Comparison of ENCODE assay signal across 14 mouse cellular contexts in the genomic region with DNA sequence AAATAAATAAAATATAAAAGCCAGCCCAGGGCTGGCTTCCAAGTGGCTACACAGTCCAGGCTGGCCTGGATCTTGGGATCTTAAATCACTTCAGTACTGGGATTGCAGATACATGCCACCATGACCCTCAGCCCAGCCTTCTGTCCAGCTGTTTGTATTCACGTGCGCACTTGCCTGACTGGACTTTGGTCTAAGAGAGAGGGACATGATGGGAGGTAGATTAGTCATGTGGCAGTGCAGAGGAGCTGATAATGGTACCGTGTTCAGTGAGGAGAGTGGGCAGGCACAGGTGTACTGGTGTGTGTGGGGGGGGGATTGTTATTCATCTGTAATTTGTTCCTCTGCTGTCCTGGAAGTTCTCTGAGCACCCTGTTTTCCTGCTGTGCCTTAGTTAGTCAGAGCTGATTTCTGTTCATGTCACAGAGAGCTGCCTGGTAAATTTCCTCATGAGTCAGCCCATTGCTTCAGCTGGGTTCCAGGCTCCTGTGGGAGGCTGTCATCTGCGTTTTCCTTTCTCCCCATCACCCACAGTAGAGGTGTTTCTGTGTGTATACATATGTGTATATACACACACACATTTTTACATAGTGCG. TPM values are rescaled to one million over a fixed set of nuclear protein-coding genes. Genes with fewer than 3 reads are reported as not detected.
A peak's percentile ranks its signal among the peaks of the same experiment; 100 is the strongest.
DNase-seq lines count a peak whose midpoint lies in the region; TF ChIP-seq lines count a peak whose summit lies in the region.
"Had no signal": no experiment of that assay in that cellular context is flagged by ENCODE, and none has a peak within 500 bp of the region (broad histone marks: within the 10 kb centered on the region; RNA-seq: fewer than 3 reads in every experiment).

No protein-coding gene starts in this region.

- intact Hi-C loops in left cerebral cortex, postnatal 36 days (cut with DNase I) = no loop called here

- no peak for TF ChIP-seq CTCF in lung, adult 2 months (IDR thresholded peaks at IDR 0.05; ENCODE audit: insufficient read depth, low read length)

- H3K4me1 ChIP-seq in lung, adult 2 months (ENCODE audit: control insufficient read depth, insufficient read depth, low read length) = no peaks in the 10 kb centered on the region

- WGBS in lung, adult 2 months = 80% methylated on average over 5 of the region's 5 CpGs

- TF ChIP-seq POLR2A in lung, adult 2 months (IDR thresholded peaks at IDR 0.05; ENCODE audit: borderline replicate concordance, extremely low read depth, low read depth, low read length) = no peak

- peak; percentile 62 for DNase-seq in adrenal gland, adult 2 months
- DNase-seq in adrenal gland, adult 8-10 months = no peak
- peak; percentile 65 to 71 for DNase-seq in layer of hippocampus, adult 8-10 months (ENCODE audit: low spot score in 2 of 2)
- no peak for DNase-seq in layer of hippocampus, adult 11-12 months (ENCODE audit: low spot score)
- DNase-seq in adipocyte (ENCODE audit: low spot score) = peak; percentile 35
- DNase-seq in left cerebral cortex, postnatal 36 days (ENCODE audit: low spot score in 2 of 2) = peak; percentile 47 to 61
- no peak for DNase-seq in urinary bladder, postnatal 10 days (ENCODE audit: low spot score)
- no peak for DNase-seq in lung, adult 2 months
- DNase-seq: cerebellum, postnatal 14 days had no signal

- no peak overlapping the region for H3K4me3 ChIP-seq in lung, adult 2 months (replicated peaks; ENCODE audit: extremely low read depth, low read depth, low read length)

RNA-seq across cellular contexts. Expression of a gene that starts 6.1 kb away (rescaled TPM):
- total RNA-seq in adrenal gland, adult 2 months (2021) = 100 to 1,000 TPM in 1 of 2 experiments, 10 to 100 TPM in 1; 75.4 to 114 TPM
- 46.5 and 56.7 TPM in 2 replicates for polyA plus RNA-seq in adrenal gland, adult 2 months (2012; rRNA removed)
- total RNA-seq in adrenal gland, adult 8-10 months (2022) = 100 to 1,000 TPM; 104 to 120 (median 106) TPM
- 100 to 1,000 TPM; 309 to 341 (median 318) TPM for total RNA-seq in layer of hippocampus, adult 8-10 months (2022)
- total RNA-seq in left cerebral cortex, postnatal 36 days (2021) = 100 to 1,000 TPM; 315 to 338 TPM
- polyA plus RNA-seq in lung, adult 2 months (2012; rRNA removed) = 29.0 and 32.0 TPM in 2 replicates

RNA-seq across cellular contexts. Expression of a gene that starts 20.1 kb away (rescaled TPM):
- 1 to 10 TPM; 3.9 to 5.3 TPM for total RNA-seq in adrenal gland, adult 2 months (2021)
- polyA plus RNA-seq in adrenal gland, adult 2 months (2012; rRNA removed) = 1.3 and 2.1 TPM in 2 replicates
- 1 to 10 TPM; 2.7 to 9.5 (median 6.5) TPM for total RNA-seq in adrenal gland, adult 8-10 months (2022)
- 1 to 10 TPM in 2 of 4 experiments, under 1 TPM in 2; 0.77 to 3.0 (median 1.8) TPM for total RNA-seq in layer of hippocampus, adult 8-10 months (2022)
- under 1 TPM; 0.57 to 0.91 TPM for total RNA-seq in left cerebral cortex, postnatal 36 days (2021)
- 19.8 and 22.0 TPM in 2 replicates for polyA plus RNA-seq in lung, adult 2 months (2012; rRNA removed)
- total RNA-seq: monocyte, adult 5-6 weeks had no signal

RNA-seq across cellular contexts. Expression of a gene that starts 25.8 kb away (rescaled TPM):
- 10 to 100 TPM; 10.1 to 51.2 TPM for total RNA-seq in adrenal gland, adult 2 months (2021)
- polyA plus RNA-seq in adrenal gland, adult 2 months (2012; rRNA removed) = 5.3 and 7.0 TPM in 2 replicates
- total RNA-seq in adrenal gland, adult 8-10 months (2022) = 10 to 100 TPM in 2 of 4 experiments, 1 to 10 TPM in 2; 4.4 to 20.9 (median 9.9) TPM
- total RNA-seq in layer of hippocampus, adult 8-10 months (2022) = 100 to 1,000 TPM; 162 to 206 (median 186) TPM
- total RNA-seq in left cerebral cortex, postnatal 36 days (2021) = 100 to 1,000 TPM; 358 to 374 TPM
- polyA plus RNA-seq in lung, adult 2 months (2012; rRNA removed) = 0.03 TPM in 1 of 2 replicates, not detected in the other
- total RNA-seq: heart, adult 8-10 months; heart, postnatal 25 days; monocyte, adult 5-6 weeks had no signal
- polyA plus RNA-seq: macrophage; spleen, adult 2 months had no signal

Comparison
In these comparisons a context has a peak if more than half of its experiments do, and no peak if none do; other contexts are left out.
1. DNase-seq: peak in adrenal gland, adult 2 months (single experiment), layer of hippocampus, adult 8-10 months (2 of 2), adipocyte (single experiment) and left cerebral cortex, postnatal 36 days (2 of 2); none in adrenal gland, adult 8-10 months (single experiment), layer of hippocampus, adult 11-12 months (single experiment), urinary bladder, postnatal 10 days (single experiment) and lung, adult 2 months (single experiment).